Mouse (Mus musculus): ENCODE measurements around the gene Ahnak. TPM values are rescaled to one million over a fixed set of nuclear protein-coding genes. Genes with fewer than 3 reads are reported as not detected.

The Ahnak gene
- total and polyA plus RNA-seq, 3 experiments, result 1.2 to 2.2 TPM; not detected in 1

- H3K4me1 ChIP-seq (ENCODE audit: control insufficient read depth in 1 of 2, insufficient read depth in 2 of 2, low read length in 2 of 2), result peaks cover 34 to 66% of the 10 kb centered on the region in 2 experiments
- peak overlapping the region; percentile 43; the same call in 1 of the 2 replicates for H3K27ac ChIP-seq (ENCODE audit: control insufficient read depth, low read depth, low read length)
- DNase-seq (ENCODE audit: low read depth, low spot score), result peak; percentile 66
- H3K27me3 ChIP-seq (ENCODE audit: control insufficient read depth in 1 of 2, insufficient read depth in 2 of 2, low read length in 2 of 2), result no peaks in the 10 kb centered on the region
- TF ChIP-seq MAZ (IDR thresholded peaks at IDR 0.05; ENCODE audit: low read depth, low read length) (0 out of 2 replicates have a peak, but pooled peaks have one; percentile 38), USF1 (IDR thresholded peaks at IDR 0.05; ENCODE audit: low read depth, low read length) (no peak), MEF2A (IDR thresholded peaks at IDR 0.05; ENCODE audit: extremely low read depth, insufficient replicate concordance, low read depth, low read length, poor library complexity, severe bottlenecking) (no peak), SIN3A (IDR thresholded peaks at IDR 0.05; ENCODE audit: low read length) (peak; percentile 50; the same call in 1 of the 2 replicates), ZNF384 (IDR thresholded peaks at IDR 0.05; ENCODE audit: low read depth, low read length) (peak; percentile 80), EP300 (IDR thresholded peaks at IDR 0.05; ENCODE audit: low read depth in 1 of 2, low read length in 2 of 2) (peak; percentile 55 to 57), TBP (IDR thresholded peaks at IDR 0.05; ENCODE audit: low read depth, low read length) (no peak), ETS1 (IDR thresholded peaks at IDR 0.05; ENCODE audit: low read depth, low read length) (peak; percentile 51; the same call in 1 of the 2 replicates), CHD2 (IDR thresholded peaks at IDR 0.05; ENCODE audit: low read length) (peak; percentile 32; the same call in 1 of the 2 replicates), CTCF (IDR thresholded peaks at IDR 0.05 in 2 of 3, conservative IDR thresholded peaks at IDR 0.05 in 1 of 3; ENCODE audit: control insufficient read depth in 1 of 3, insufficient read depth in 1 of 3, low read depth in 2 of 3, low read length in 3 of 3, poor library complexity in 1 of 3, severe bottlenecking in 1 of 3) (no peak), GATA1 (IDR thresholded peaks at IDR 0.05; ENCODE audit: low read depth, low read length) (0 out of 2 replicates have a peak, but pooled peaks have one; percentile 30), MXI1 (IDR thresholded peaks at IDR 0.05; ENCODE audit: low read depth, low read length) (peak; percentile 44; the same call in 1 of the 2 replicates)
- peaks cover 0 to 48% of the 10 kb centered on the region in 2 experiments; a peak in 2 of 4 replicates for H3K36me3 ChIP-seq (ENCODE audit: control insufficient read depth in 1 of 2, insufficient read depth in 2 of 2, low read length in 2 of 2)
- H3K4me3 ChIP-seq (ENCODE audit: control insufficient read depth in 1 of 2, insufficient read depth in 1 of 2, low read depth in 2 of 2, low read length in 2 of 2), result no peak overlapping the region
- no peaks in the 10 kb centered on the region for H3K79me2 ChIP-seq (ENCODE audit: control insufficient read depth, insufficient read depth, low read length, poor library complexity)
- no peak overlapping the region for H3K9ac ChIP-seq (ENCODE audit: control insufficient read depth, low read depth, low read length, poor library complexity, severe bottlenecking)
- H3K9me3 ChIP-seq (replicated peaks; ENCODE audit: insufficient read depth, low read length), result no peaks in the 10 kb centered on the region
Measured at GRCm38 (mm10) chr19:9069687-9070307, 80.7 kb downstream of the Ahnak start.

DNA sequence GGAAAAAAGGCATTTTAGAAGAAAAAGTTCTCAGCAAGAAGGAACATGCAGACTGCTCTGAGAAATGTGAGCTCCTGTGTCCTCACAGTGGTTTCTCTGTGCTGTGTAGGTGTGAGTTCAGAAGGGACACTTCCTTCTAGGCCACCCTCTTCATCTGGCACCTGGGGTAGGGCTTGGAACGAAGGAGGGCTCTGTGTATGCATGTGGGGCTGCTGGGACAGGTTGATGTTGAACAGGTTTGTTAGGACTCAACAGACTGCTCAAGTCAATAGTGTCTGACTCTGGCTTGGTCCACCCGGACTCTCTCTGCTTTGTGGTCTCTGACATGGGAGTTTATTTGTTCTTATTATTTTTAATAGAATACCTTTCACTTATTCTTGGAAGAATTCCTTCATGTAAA, 81.2 kb downstream of the Ahnak start:
- Histone ChIP-seq H3K9ac (ENCODE audit: control insufficient read depth, low read depth, low read length, poor library complexity, severe bottlenecking) (no peak overlapping the region), H3K4me3 (ENCODE audit: control insufficient read depth in 1 of 2, insufficient read depth in 1 of 2, low read depth in 2 of 2, low read length in 2 of 2) (no peak overlapping the region), H3K9me3 (replicated peaks; ENCODE audit: insufficient read depth, low read length) (no peaks in the 10 kb centered on the region), H3K4me1 (ENCODE audit: control insufficient read depth in 1 of 2, insufficient read depth in 2 of 2, low read length in 2 of 2) (peaks cover 30 to 66% of the 10 kb centered on the region in 2 experiments), H3K27me3 (ENCODE audit: control insufficient read depth in 1 of 2, insufficient read depth in 2 of 2, low read length in 2 of 2) (no peaks in the 10 kb centered on the region), H3K36me3 (ENCODE audit: control insufficient read depth in 1 of 2, insufficient read depth in 2 of 2, low read length in 2 of 2) (peaks cover 0 to 48% of the 10 kb centered on the region in 2 experiments; a peak in 2 of 4 replicates), H3K27ac (ENCODE audit: control insufficient read depth, low read depth, low read length) (peak overlapping the region; percentile 43; the same call in 1 of the 2 replicates), H3K79me2 (ENCODE audit: control insufficient read depth, insufficient read depth, low read length, poor library complexity) (no peaks in the 10 kb centered on the region)
- no peak for DNase-seq (ENCODE audit: low read depth, low spot score)
- TF ChIP-seq MAX (IDR thresholded peaks at IDR 0.05; ENCODE audit: low read length) (no peak), EP300 (IDR thresholded peaks at IDR 0.05; ENCODE audit: low read depth in 1 of 2, low read length in 2 of 2) (no peak), BHLHE40 (IDR thresholded peaks at IDR 0.05; ENCODE audit: borderline replicate concordance, low read depth, low read length) (no peak), KAT2A (conservative IDR thresholded peaks at IDR 0.05; ENCODE audit: low read depth, low read length) (no peak), ZMIZ1 (IDR thresholded peaks at IDR 0.05; ENCODE audit: low read depth, low read length) (no peak), ZNF384 (IDR thresholded peaks at IDR 0.05; ENCODE audit: low read depth, low read length) (no peak), HCFC1 (IDR thresholded peaks at IDR 0.05; ENCODE audit: low read depth, low read length) (no peak), TBP (IDR thresholded peaks at IDR 0.05; ENCODE audit: low read depth, low read length) (no peak), UBTF (IDR thresholded peaks at IDR 0.05; ENCODE audit: borderline replicate concordance, insufficient read depth, low read depth, low read length) (no peak), RAD21 (IDR thresholded peaks at IDR 0.05; ENCODE audit: low read depth, low read length) (no peak), MYB (IDR thresholded peaks at IDR 0.05; ENCODE audit: low read depth, low read length) (no peak), USF1 (IDR thresholded peaks at IDR 0.05; ENCODE audit: low read depth, low read length) (no peak), MAZ (IDR thresholded peaks at IDR 0.05; ENCODE audit: low read depth, low read length) (no peak), POLR2AphosphoS5 (IDR thresholded peaks at IDR 0.05; ENCODE audit: borderline replicate concordance, low read depth, low read length) (no peak), GATA1 (IDR thresholded peaks at IDR 0.05; ENCODE audit: low read depth, low read length) (no peak)

Data from MEL (cell line).